In genomic region chr4:151263052-151263451, GRCm38 (mm10) we compare ENCODE assay signal across 16 mouse cellular contexts.
DNase-seq lines count a peak whose midpoint lies in the region; ATAC-seq and TF ChIP-seq lines count a peak whose summit lies in the region.
"Had no signal": no experiment of that assay in that cellular context is flagged by ENCODE, and none has a peak within 500 bp of the region (broad histone marks: within the 10 kb centered on the region; RNA-seq: fewer than 3 reads in every experiment).

No protein-coding gene starts in this region.

- no peak for TF ChIP-seq CTCF in kidney, adult 2 months (conservative IDR thresholded peaks at IDR 0.05; ENCODE audit: insufficient read depth, insufficient read length, low read depth, low read length)

- H3K4me1 ChIP-seq in kidney, adult 2 months (ENCODE audit: control insufficient read depth, insufficient read depth, low read length) = no peaks in the 10 kb centered on the region
- H3K4me1 ChIP-seq in limb, embryonic 12.5 days (replicated peaks) = peaks cover 50% of the 10 kb centered on the region

- peak; percentile 32 to 36 for DNase-seq in cerebellum, adult 18-20 months
- peak; percentile 14 for DNase-seq in kidney, adult 2 months
- DNase-seq in kidney, adult 9 months = no peak
- peak; percentile 48 for DNase-seq in adrenal gland, postnatal 10 days
- DNase-seq in c-Kit-positive CD71-positive TER-119-positive erythroid progenitor cells, embryonic 14.5 days (ENCODE audit: low spot score) = no peak
- no peak for DNase-seq in embryo, embryonic 10.5 days (ENCODE audit: low spot score)
- DNase-seq: gastrocnemius, postnatal 10 days; heart, postnatal 10 days; lung, embryonic 14.5 days; right cerebral cortex, adult 18-20 months had no signal

- 0 out of 2 replicates have a peak overlapping the region, but pooled peaks have one; percentile 7 for H3K4me2 ChIP-seq in limb, embryonic 12.5 days
- H3K4me2 ChIP-seq: liver, embryonic 11.5 days; lung, embryonic 14.5 days had no signal

- no peaks in the 10 kb centered on the region for H3K36me3 ChIP-seq in kidney, adult 2 months (ENCODE audit: control insufficient read depth, insufficient read depth, low read length)
- H3K36me3 ChIP-seq in limb, embryonic 12.5 days = no peaks in the 10 kb centered on the region
- H3K36me3 ChIP-seq: embryonic facial prominence, embryonic 10.5 days had no signal

- no peaks in the 10 kb centered on the region for H3K9me3 ChIP-seq in limb, embryonic 12.5 days
- H3K9me3 ChIP-seq: embryonic facial prominence, embryonic 10.5 days had no signal

- H3K4me3 ChIP-seq in kidney, adult 2 months (ENCODE audit: insufficient read depth, low read depth, low read length) = no peak overlapping the region
- H3K4me3 ChIP-seq in limb, embryonic 12.5 days (replicated peaks) = no peak overlapping the region
- H3K4me3 ChIP-seq: embryonic facial prominence, embryonic 10.5 days; erythroblast, embryonic 14.5 days had no signal

- no peak for ATAC-seq in cerebellum, adult (ENCODE audit: insufficient number of reproducible peaks, low FRiP score, low TSS enrichment)
- ATAC-seq in limb, embryonic 12.5 days (ENCODE audit: insufficient number of reproducible peaks, insufficient read depth, low FRiP score, low TSS enrichment, low read depth) = no peak

- no peak overlapping the region for H3K27ac ChIP-seq in kidney, adult 2 months (ENCODE audit: insufficient read depth, low read depth, low read length)
- H3K27ac ChIP-seq in limb, embryonic 12.5 days = peak overlapping the region; percentile 20; the same call in 1 of the 2 replicates
- H3K27ac ChIP-seq: embryonic facial prominence, embryonic 10.5 days; kidney, postnatal 0 days had no signal

- H3K27me3 ChIP-seq in kidney, adult 2 months (replicated peaks; ENCODE audit: control insufficient read depth, insufficient read depth, low read length) = no peaks in the 10 kb centered on the region
- H3K27me3 ChIP-seq in limb, embryonic 12.5 days = peaks cover 16% of the 10 kb centered on the region

- TF ChIP-seq POLR2A in kidney, adult 2 months (IDR thresholded peaks at IDR 0.05; ENCODE audit: low read depth, low read length) = no peak

- 60% methylated on average over 7 of the region's 7 CpGs for WGBS in kidney, adult 2 months
- 25% methylated on average over 7 of the region's 7 CpGs for WGBS in limb, embryonic 12.5 days

- H3K9ac ChIP-seq in limb, embryonic 12.5 days (replicated peaks) = no peak overlapping the region
- H3K9ac ChIP-seq: lung, embryonic 14.5 days had no signal

Comparison
In these comparisons a context has a peak if more than half of its experiments do, and no peak if none do; other contexts are left out.
1. DNase-seq: peak in cerebellum, adult 18-20 months (2 of 2), kidney, adult 2 months (single experiment) and adrenal gland, postnatal 10 days (single experiment); none in kidney, adult 9 months (single experiment), c-Kit-positive CD71-positive TER-119-positive erythroid progenitor cells, embryonic 14.5 days (single experiment) and embryo, embryonic 10.5 days (single experiment).